Mouse (Mus musculus) MEL (cell line): ENCODE data around the gene Gnaq. TPM values are rescaled to one million over a fixed set of nuclear protein-coding genes. Genes with fewer than 3 reads are reported as not detected.

Experiments
- DNase-seq: peaks from one replicate; pipeline ENCODE4 v3.0.0; 2011; ENCODE audit warnings: low read depth, low spot score
- H3K27ac ChIP-seq: 2 replicates; pipeline ENCODE4 v1.5.1; 2012; ENCODE audit warnings: low read depth, mild to moderate bottlenecking, control low read depth, low read length, moderate library complexity; ENCODE audit not compliant: control insufficient read depth
- H3K27me3 ChIP-seq, 2 experiments: fragments of 150-350 bp in 1 of 2; sonication (generic) in 1 of 2; 2 replicates each; pipeline ENCODE4 v1.6.1; 2012; ENCODE audit warnings: low read length in 2 of 2, mild to moderate bottlenecking in 2 of 2, improper control_type of control experiment in 1 of 2, moderate library complexity in 1 of 2; ENCODE audit not compliant: insufficient read depth in 2 of 2, control insufficient read depth in 1 of 2
- H3K36me3 ChIP-seq, 2 experiments: 2 replicates each; pipeline ENCODE4 v1.6.1; 2012 to 2014; ENCODE audit warnings: low read length in 2 of 2, improper control_type of control experiment in 1 of 2, inconsistent platforms in 1 of 2, mild to moderate bottlenecking in 1 of 2; ENCODE audit not compliant: insufficient read depth in 2 of 2, control insufficient read depth in 1 of 2
- H3K4me1 ChIP-seq, 2 experiments: fragments of 150-350 bp in 1 of 2; sonication (generic) in 1 of 2; 2 replicates each; pipeline ENCODE4 v1.6.1; 2012; ENCODE audit warnings: low read length in 2 of 2, improper control_type of control experiment in 1 of 2, mild to moderate bottlenecking in 1 of 2; ENCODE audit not compliant: insufficient read depth in 2 of 2, control insufficient read depth in 1 of 2
- H3K4me3 ChIP-seq, 2 experiments: fragments of 150-350 bp in 1 of 2; sonication (generic) in 1 of 2; 2 replicates each; pipeline ENCODE4 v1.5.1; 2012; ENCODE audit warnings: low read depth in 2 of 2, low read length in 2 of 2, mild to moderate bottlenecking in 2 of 2, moderate library complexity in 2 of 2, control low read depth in 1 of 2, improper control_type of control experiment in 1 of 2; ENCODE audit not compliant: control insufficient read depth in 1 of 2, insufficient read depth in 1 of 2
- H3K79me2 ChIP-seq: 2 replicates; pipeline ENCODE4 v1.6.1; 2012; ENCODE audit warnings: mild to moderate bottlenecking, low read length, moderate library complexity; ENCODE audit not compliant: control insufficient read depth, poor library complexity, insufficient read depth
- H3K9ac ChIP-seq: 2 replicates; pipeline ENCODE4 v1.6.1; 2012; ENCODE audit warnings: low read depth, mild to moderate bottlenecking, control low read depth, low read length, moderate library complexity; ENCODE audit not compliant: control insufficient read depth, poor library complexity, severe bottlenecking
- H3K9me3 ChIP-seq: fragments of 150-350 bp; sonication (generic); replicated peaks from 2 replicates; pipeline ENCODE4 v1.6.1; 2012; ENCODE audit warnings: mild to moderate bottlenecking, low read length, improper control_type of control experiment, moderate library complexity; ENCODE audit not compliant: insufficient read depth
- BHLHE40 ChIP-seq: IDR thresholded peaks from 2 replicates; pipeline ENCODE4 v1.6.1; 2012; ENCODE audit warnings: low read depth, mild to moderate bottlenecking, inconsistent platforms, low read length, improper control_type of control experiment, borderline replicate concordance
- CTCF ChIP-seq, 3 experiments: IDR thresholded peaks in 2 of 3; conservative IDR thresholded peaks in 1 of 3; 2 replicates each; pipeline ENCODE4 v1.5.1; 2011 to 2012; ENCODE audit warnings: low read length in 3 of 3, low read depth in 2 of 3, mild to moderate bottlenecking in 2 of 3, improper control_type of control experiment in 1 of 3, inconsistent platforms in 1 of 3, mixed read lengths in 1 of 3, moderate library complexity in 1 of 3; ENCODE audit not compliant: control insufficient read depth in 1 of 3, insufficient read depth in 1 of 3, poor library complexity in 1 of 3, severe bottlenecking in 1 of 3
- ELF1 ChIP-seq: IDR thresholded peaks from 2 replicates; pipeline ENCODE4 v1.6.1; 2014; ENCODE audit warnings: low read depth, mild to moderate bottlenecking, inconsistent platforms, low read length, improper control_type of control experiment, moderate library complexity
- EP300 ChIP-seq, 2 experiments: IDR thresholded peaks; 2 replicates each; pipeline ENCODE4 v1.6.1; 2011; ENCODE audit warnings: improper control_type of control experiment in 2 of 2, low read length in 2 of 2, low read depth in 1 of 2, mild to moderate bottlenecking in 1 of 2
- ETS1 ChIP-seq: IDR thresholded peaks from 2 replicates; pipeline ENCODE4 v1.6.1; 2012; ENCODE audit warnings: low read depth, mild to moderate bottlenecking, inconsistent platforms, low read length, improper control_type of control experiment, moderate library complexity
- GATA1 ChIP-seq: IDR thresholded peaks from 2 replicates; pipeline ENCODE4 v1.6.1; 2011; ENCODE audit warnings: low read depth, low read length, improper control_type of control experiment
- JUND ChIP-seq: IDR thresholded peaks from 2 replicates; pipeline ENCODE4 v1.6.1; 2011; ENCODE audit warnings: low read depth, mild to moderate bottlenecking, improper control_type of control experiment, low read length
- KAT2A ChIP-seq: conservative IDR thresholded peaks from 2 replicates; pipeline ENCODE4 v1.6.1; 2012; ENCODE audit warnings: low read depth, low read length, improper control_type of control experiment, inconsistent platforms
- MAFK ChIP-seq: IDR thresholded peaks from 2 replicates; pipeline ENCODE4 v1.6.1; 2011; ENCODE audit warnings: low read depth, mild to moderate bottlenecking, low read length, improper control_type of control experiment, borderline replicate concordance
- MAX ChIP-seq: IDR thresholded peaks from 2 replicates; pipeline ENCODE4 v1.6.1; 2011; ENCODE audit warnings: low read length, improper control_type of control experiment
- MAZ ChIP-seq: IDR thresholded peaks from 2 replicates; pipeline ENCODE4 v1.6.1; 2012; ENCODE audit warnings: low read depth, mild to moderate bottlenecking, inconsistent platforms, low read length, improper control_type of control experiment
- POLR2A ChIP-seq, 2 experiments: IDR thresholded peaks; 2 replicates each; pipeline ENCODE4 v1.6.1; 2011 to 2012; ENCODE audit warnings: low read length in 2 of 2, mild to moderate bottlenecking in 2 of 2, control low read depth in 1 of 2, improper control_type of control experiment in 1 of 2, low read depth in 1 of 2, moderate library complexity in 1 of 2; ENCODE audit not compliant: control insufficient read depth in 1 of 2, insufficient read depth in 1 of 2, poor library complexity in 1 of 2
- RAD21 ChIP-seq: IDR thresholded peaks from 2 replicates; pipeline ENCODE4 v1.6.1; 2011; ENCODE audit warnings: mild to moderate bottlenecking, low read depth, low read length, improper control_type of control experiment
- SIN3A ChIP-seq: IDR thresholded peaks from 2 replicates; pipeline ENCODE4 v1.6.1; 2012; ENCODE audit warnings: low read length, improper control_type of control experiment, inconsistent platforms
- SMC3 ChIP-seq: IDR thresholded peaks from 2 replicates; pipeline ENCODE4 v1.6.1; 2011; ENCODE audit warnings: low read depth, low read length, improper control_type of control experiment
- UBTF ChIP-seq: IDR thresholded peaks from 2 replicates; pipeline ENCODE4 v1.6.1; 2012; ENCODE audit warnings: low read depth, mild to moderate bottlenecking, inconsistent platforms, low read length, improper control_type of control experiment, moderate library complexity, borderline replicate concordance; ENCODE audit not compliant: insufficient read depth
- ZC3H11A ChIP-seq: IDR thresholded peaks from 2 replicates; pipeline ENCODE4 v1.6.1; 2012; ENCODE audit warnings: low read depth, mild to moderate bottlenecking, inconsistent platforms, low read length, improper control_type of control experiment
- polyA plus RNA-seq, 2 experiments: library from polyadenylated mRNA; stranded (reverse) in 1 of 2; unstranded in 1 of 2; fragments of >175 nt in 1 of 2; fragments of >200 nt in 1 of 2; gene quantifications; 2 replicates each; pipeline versions ENCODE4 v1.2.1 to v1.2.4; 2012; ENCODE audit warnings: low replicate concordance in 2 of 2, low read depth in 1 of 2; ENCODE audit not compliant: insufficient read length in 2 of 2, insufficient read depth in 1 of 2, missing spikeins in 1 of 2
- total RNA-seq: library from RNA; depleted of rRNA; stranded (reverse); fragments of 300-350 nt; gene quantifications from 2 replicates; pipeline ENCODE4 v1.2.3, GENCODE M21; 2012

Gene Gnaq
- total and polyA plus RNA-seq, 3 experiments: not detected

DNA sequence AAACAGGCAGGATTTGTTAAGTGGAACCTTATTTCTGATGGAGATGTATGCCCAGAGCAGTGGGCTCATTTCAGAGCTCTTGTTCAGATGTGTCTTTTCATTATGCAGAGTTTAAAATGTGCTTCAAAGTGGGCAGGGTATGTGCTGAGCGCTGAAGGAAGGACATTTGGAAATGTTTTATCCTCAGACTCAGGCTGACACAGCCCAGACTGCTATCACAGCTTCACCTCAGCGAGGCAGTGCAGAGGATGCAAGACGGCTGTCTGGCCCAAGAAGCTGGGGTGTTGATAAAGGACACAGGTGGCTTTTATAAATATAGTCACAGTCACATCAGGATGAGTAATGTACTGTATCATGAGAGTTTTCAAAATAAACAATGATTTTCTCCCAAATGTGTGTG, 110.1 kb downstream of the Gnaq start:
- DNase-seq: no peak
- Histone ChIP-seq H3K9ac (no peak overlapping the region), H3K4me1 (no peaks in the 10 kb centered on the region), H3K27me3 (peaks cover 1 to 4% of the 10 kb centered on the region in 2 experiments; a peak in 3 of 4 replicates), H3K9me3 (no peaks in the 10 kb centered on the region), H3K4me3 (no peak overlapping the region), H3K27ac (no peak overlapping the region), H3K36me3 (no peaks in the 10 kb centered on the region), H3K79me2 (no peaks in the 10 kb centered on the region)
- TF ChIP-seq GATA1 (no peak), ELF1 (no peak), MAFK (no peak), CTCF (IDR thresholded peaks at IDR 0.05 in 2 of 3, conservative IDR thresholded peaks at IDR 0.05 in 1 of 3; ENCODE audit: control insufficient read depth in 1 of 3, insufficient read depth in 1 of 3, low read depth in 2 of 3, low read length in 3 of 3, poor library complexity in 1 of 3, severe bottlenecking in 1 of 3) (no peak), EP300 (IDR thresholded peaks at IDR 0.05; ENCODE audit: low read depth in 1 of 2, low read length in 2 of 2) (no peak), KAT2A (no peak), ZC3H11A (no peak)

DNA sequence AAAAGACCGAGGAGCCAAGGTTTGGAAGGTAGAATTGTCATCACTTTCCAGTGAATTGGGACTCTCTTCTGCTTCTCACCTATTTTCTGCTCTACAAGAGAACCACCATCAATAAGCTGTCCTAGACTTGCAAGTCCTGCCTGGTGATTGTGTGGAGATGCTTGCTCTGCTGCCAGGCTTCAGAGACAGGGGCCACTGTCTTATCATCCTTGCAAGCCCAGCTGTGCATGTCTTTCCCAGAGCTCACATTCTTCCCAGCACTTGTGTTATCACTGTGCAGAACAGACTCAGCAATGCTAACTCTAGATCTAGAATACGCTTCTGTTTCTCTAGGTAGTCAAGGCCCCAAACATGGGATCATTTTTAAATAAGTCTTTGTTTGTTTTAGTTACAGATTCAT, 116.4 kb downstream of the Gnaq start:
- no peak for TF ChIP-seq BHLHE40
- no peak for TF ChIP-seq POLR2A (IDR thresholded peaks at IDR 0.05; ENCODE audit: control insufficient read depth in 1 of 2, insufficient read depth in 1 of 2, low read depth in 1 of 2, low read length in 2 of 2, poor library complexity in 1 of 2)
- TF ChIP-seq ETS1: no peak
- TF ChIP-seq ZC3H11A: no peak
- no peak for TF ChIP-seq JUND
- no peak for TF ChIP-seq MAFK
- no peak for TF ChIP-seq RAD21
- TF ChIP-seq MAZ: no peak
- no peak for TF ChIP-seq MAX
- no peak for TF ChIP-seq ELF1
- TF ChIP-seq SIN3A: no peak
- no peak for TF ChIP-seq SMC3
- no peak for TF ChIP-seq EP300 (IDR thresholded peaks at IDR 0.05; ENCODE audit: low read depth in 1 of 2, low read length in 2 of 2)
- TF ChIP-seq, all 39 proteins: peak for 0
- Histone ChIP-seq H3K79me2 (no peaks in the 10 kb centered on the region), H3K27ac (no peak overlapping the region), H3K9me3 (no peaks in the 10 kb centered on the region), H3K4me3 (no peak overlapping the region), H3K27me3 (peaks cover 7% of the 10 kb centered on the region in 2 experiments), H3K9ac (no peak overlapping the region), H3K4me1 (no peaks in the 10 kb centered on the region), H3K36me3 (no peaks in the 10 kb centered on the region)
- DNase-seq: no peak

DNA sequence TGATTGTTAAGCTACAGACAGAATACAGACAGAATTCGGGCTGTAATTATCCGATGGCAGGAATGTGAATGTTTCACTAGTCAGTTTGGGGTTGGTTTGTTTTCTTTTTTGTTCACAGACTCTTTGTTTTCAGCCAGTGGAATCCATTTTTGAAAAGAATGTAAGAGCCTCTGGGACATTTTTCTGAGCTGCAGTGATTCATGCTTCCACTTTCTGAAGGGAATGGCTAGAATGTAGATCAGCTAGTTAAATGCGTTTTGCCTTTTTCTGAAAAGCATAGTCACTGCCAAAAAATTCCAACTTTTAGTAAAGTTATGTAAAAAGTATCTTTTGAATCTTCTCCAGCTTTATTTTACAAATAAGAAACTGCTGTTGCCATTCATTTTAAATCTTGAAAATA, 118.3 kb downstream of the Gnaq start:
- H3K36me3 ChIP-seq: no peaks in the 10 kb centered on the region; a peak in 1 of 4 replicates
- no peaks in the 10 kb centered on the region for H3K9me3 ChIP-seq
- H3K27me3 ChIP-seq: peaks cover 7% of the 10 kb centered on the region in 2 experiments
- no peak for TF ChIP-seq UBTF
- H3K9ac ChIP-seq: no peak overlapping the region
- no peaks in the 10 kb centered on the region for H3K79me2 ChIP-seq
- DNase-seq: no peak
- no peak overlapping the region for H3K4me3 ChIP-seq
- no peak overlapping the region for H3K27ac ChIP-seq
- no peaks in the 10 kb centered on the region for H3K4me1 ChIP-seq
